Mouse (Mus musculus): ENCODE data around the gene H2-Q6. TPM values are rescaled to one million over a fixed set of nuclear protein-coding genes. Genes with fewer than 3 reads are reported as not detected.
"Not testable (repeated sequence)": the region's sequence is repeated elsewhere in the genome, so short reads cannot be mapped to it uniquely, and the experiment has no call there.

H2-Q6 gene
- polyA plus RNA-seq, 1 experiment from 2014 or later = 7.0 TPM

DNA sequence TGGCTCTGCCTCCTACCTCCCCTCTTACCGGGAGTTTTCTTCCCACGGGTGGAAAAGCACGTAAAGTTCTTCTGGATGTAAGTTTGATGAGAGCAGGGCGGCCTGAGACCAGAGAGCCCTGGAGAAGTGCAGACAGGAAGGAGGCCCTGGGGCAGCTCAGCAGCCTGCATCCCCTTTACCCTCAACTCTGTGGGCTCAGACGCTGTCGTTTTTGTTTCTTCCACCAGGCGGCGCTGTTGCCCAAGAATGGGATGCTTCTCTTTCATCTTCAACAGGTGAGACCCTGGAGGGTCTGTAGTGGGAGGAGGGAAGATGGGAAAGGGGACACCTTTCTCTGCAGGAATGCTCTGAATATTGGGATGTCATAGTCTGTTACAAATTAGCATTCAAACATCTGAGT is 41.0 kb downstream of the H2-Q6 start:
- not testable (repeated sequence) for ATAC-seq (replicated peaks; ENCODE audit: low FRiP score, low read depth); H3K9ac ChIP-seq (ENCODE audit: low read depth, low read length); H3K4me2 ChIP-seq (ENCODE audit: low read length); H3K9me3 ChIP-seq (replicated peaks; ENCODE audit: low read length); H3K36me3 ChIP-seq (ENCODE audit: insufficient read depth, low read length); H3K27ac ChIP-seq; H3K4me1 ChIP-seq (replicated peaks; ENCODE audit: insufficient read depth, low read length); H3K4me3 ChIP-seq (replicated peaks; ENCODE audit: low read depth, low read length)
- DNase-seq (ENCODE audit: low spot score) = peak; percentile 32
- peaks cover 17% of the 10 kb centered on the region for H3K27me3 ChIP-seq (ENCODE audit: insufficient read depth, low read length)
- 7% methylated on average over 8 of the region's 8 CpGs for WGBS
- TF ChIP-seq CTCF (IDR thresholded peaks at IDR 0.05; ENCODE audit: low read depth) = peak; percentile 83

DNA sequence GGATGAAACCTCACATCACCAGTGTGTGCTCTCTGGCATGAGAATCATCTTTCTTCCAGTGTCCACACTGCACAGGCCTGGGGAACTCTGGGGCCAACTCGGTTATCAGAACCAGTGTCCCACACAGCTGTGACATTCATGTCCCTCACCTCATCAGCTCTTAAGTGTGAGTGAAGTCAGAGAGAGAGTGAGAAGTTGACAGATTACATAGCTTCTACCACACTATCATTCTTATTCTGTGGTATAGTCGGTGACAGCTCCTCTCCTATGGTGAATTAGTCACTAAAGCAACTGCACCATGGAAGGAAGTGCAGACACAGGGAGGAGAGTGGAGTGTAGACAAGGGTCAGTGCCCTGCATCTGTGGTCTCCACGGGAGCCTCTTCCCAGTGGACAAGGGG is 44.3 kb downstream of the H2-Q6 start:
- H3K9ac ChIP-seq (ENCODE audit: low read depth, low read length); H3K4me3 ChIP-seq (replicated peaks; ENCODE audit: low read depth, low read length); DNase-seq (ENCODE audit: low spot score); H3K36me3 ChIP-seq (ENCODE audit: insufficient read depth, low read length); H3K9me3 ChIP-seq (replicated peaks; ENCODE audit: low read length); ATAC-seq (replicated peaks; ENCODE audit: low FRiP score, low read depth); H3K4me1 ChIP-seq (replicated peaks; ENCODE audit: insufficient read depth, low read length); H3K4me2 ChIP-seq (ENCODE audit: low read length); H3K27ac ChIP-seq: not testable (repeated sequence)
- WGBS = 63% methylated on average over 3 of the region's 3 CpGs
- H3K27me3 ChIP-seq (ENCODE audit: insufficient read depth, low read length) = peaks cover 20% of the 10 kb centered on the region

DNA sequence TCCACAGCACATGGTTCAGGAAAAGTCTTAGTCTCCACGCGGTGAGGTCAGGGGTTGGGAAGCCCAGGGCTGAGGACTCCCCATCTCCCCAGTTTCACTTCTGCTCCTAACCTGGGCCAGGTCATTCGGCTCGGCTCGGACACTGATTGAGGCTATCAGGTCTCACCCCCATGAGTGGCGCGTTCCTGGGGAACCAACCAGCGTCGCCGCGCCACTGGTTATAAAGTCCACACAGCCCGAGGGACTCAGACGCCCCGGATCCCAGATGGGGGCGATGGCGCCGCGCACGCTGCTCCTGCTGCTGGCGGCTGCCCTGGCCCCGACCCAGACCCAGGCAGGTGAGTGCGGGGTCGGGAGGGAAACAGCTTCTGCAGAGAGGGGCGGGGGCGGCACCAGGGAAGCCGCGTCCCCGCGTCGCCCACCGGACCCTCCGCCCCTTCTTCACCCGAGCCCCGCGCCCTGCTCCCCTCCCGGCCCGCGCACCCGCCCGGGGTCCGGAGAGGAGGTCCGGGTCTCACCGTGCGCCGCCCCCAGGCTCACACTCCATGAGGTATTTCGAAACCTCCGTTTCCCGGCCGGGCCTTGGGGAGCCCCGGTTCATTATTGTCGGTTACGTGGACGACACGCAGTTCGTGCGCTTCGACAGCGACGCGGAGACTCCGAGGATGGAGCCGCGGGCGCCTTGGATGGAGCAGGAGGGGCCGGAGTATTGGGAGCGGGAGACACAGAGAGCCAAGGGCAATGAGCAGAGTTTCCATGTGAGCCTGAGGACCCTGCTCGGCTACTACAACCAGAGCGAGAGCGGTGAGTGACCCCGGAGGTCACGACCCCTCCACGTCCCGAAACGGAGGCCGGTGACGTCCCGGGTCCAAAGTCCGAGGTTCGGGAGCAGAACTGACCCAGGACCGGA is 45.4 kb downstream of the H2-Q6 start, which contains the start of gene H2-Q10:
H2-Q10 (plus strand) TSS at position 248 of the 910 bp plus-strand sequence.
- H3K4me1 ChIP-seq (replicated peaks; ENCODE audit: insufficient read depth, low read length) = 0 out of 2 replicates have a peak, but pooled peaks cover 8% of the 10 kb centered on the region
- TF ChIP-seq CTCF (IDR thresholded peaks at IDR 0.05; ENCODE audit: low read depth) = no peak
- peaks cover 20% of the 10 kb centered on the region for H3K27me3 ChIP-seq (ENCODE audit: insufficient read depth, low read length)
- H3K27ac ChIP-seq = no peak within 1 kb of the TSS
- H3K4me3 ChIP-seq (replicated peaks; ENCODE audit: low read depth, low read length) = peak within 1 kb of the TSS; percentile 45
- H3K36me3 ChIP-seq (ENCODE audit: insufficient read depth, low read length) = no peaks in the 10 kb centered on the region
- DNase-seq (ENCODE audit: low spot score) = peak; percentile 10
- no peaks in the 10 kb centered on the region for H3K9me3 ChIP-seq (replicated peaks; ENCODE audit: low read length)
- H3K4me2 ChIP-seq (ENCODE audit: low read length) = peak within 1 kb of the TSS; percentile 92
- under 1% methylated on average over 78 of the region's 80 CpGs for WGBS
- peak within 1 kb of the TSS; percentile 42; the same call in 1 of the 2 replicates for H3K9ac ChIP-seq (ENCODE audit: low read depth, low read length)
- ATAC-seq (replicated peaks; ENCODE audit: low FRiP score, low read depth) = peak; percentile 40; the same call in 1 of the 2 replicates

Other genes with a start within 250 kb of the H2-Q6 start
- gene Aif1, start 248.8 kb upstream of the H2-Q6 start, polyA plus RNA-seq (2015; fragmentation: Nextera tagmentation; extraction: Ambion mirVana) = 13.1 and 14.8 TPM in 2 replicates
- gene Lst1, start 236.4 kb upstream of the H2-Q6 start, polyA plus RNA-seq (2015; fragmentation: Nextera tagmentation; extraction: Ambion mirVana) = 11.4 and 15.0 TPM in 2 replicates
- 0.98 and 1.0 TPM in 2 replicates for gene Ltb, start 230.4 kb upstream of the H2-Q6 start, polyA plus RNA-seq (2015; fragmentation: Nextera tagmentation; extraction: Ambion mirVana)
- gene Tnf, start 222.8 kb upstream of the H2-Q6 start, polyA plus RNA-seq (2015; fragmentation: Nextera tagmentation; extraction: Ambion mirVana) = 0.19 and 0.25 TPM in 2 replicates
- 0.15 TPM in 1 of 2 replicates, not detected in the other for gene Lta, start 219.5 kb upstream of the H2-Q6 start, polyA plus RNA-seq (2015; fragmentation: Nextera tagmentation; extraction: Ambion mirVana)
- 0.25 and 0.29 TPM in 2 replicates for gene Gm16181, start 204.0 kb upstream of the H2-Q6 start, polyA plus RNA-seq (2015; fragmentation: Nextera tagmentation; extraction: Ambion mirVana)
- gene Atp6v1g2, start 191.2 kb upstream of the H2-Q6 start, polyA plus RNA-seq (2015; fragmentation: Nextera tagmentation; extraction: Ambion mirVana) = 6.6 and 6.7 TPM in 2 replicates
- 11.7 and 14.5 TPM in 2 replicates for gene Nfkbil1, start 189.1 kb upstream of the H2-Q6 start, polyA plus RNA-seq (2015; fragmentation: Nextera tagmentation; extraction: Ambion mirVana)
- gene Ddx39b, start 183.1 kb upstream of the H2-Q6 start, polyA plus RNA-seq (2015; fragmentation: Nextera tagmentation; extraction: Ambion mirVana) = 303 and 329 TPM in 2 replicates
- gene H2-D1, start 162.1 kb upstream of the H2-Q6 start, polyA plus RNA-seq (2015; fragmentation: Nextera tagmentation; extraction: Ambion mirVana) = 111 and 125 TPM in 2 replicates
- not detected in 2 replicates for gene H2-Q1, start 104.4 kb upstream of the H2-Q6 start, polyA plus RNA-seq (2015; fragmentation: Nextera tagmentation; extraction: Ambion mirVana)
- gene H2-Q2, start 82.6 kb upstream of the H2-Q6 start, polyA plus RNA-seq (2015; fragmentation: Nextera tagmentation; extraction: Ambion mirVana) = 4.6 and 6.1 TPM in 2 replicates
- gene H2-Q4, start 45.2 kb upstream of the H2-Q6 start, polyA plus RNA-seq (2015; fragmentation: Nextera tagmentation; extraction: Ambion mirVana) = 6.1 and 6.8 TPM in 2 replicates
- gene H2-Q7, start 14.3 kb downstream of the H2-Q6 start, polyA plus RNA-seq (2015; fragmentation: Nextera tagmentation; extraction: Ambion mirVana) = 15.4 and 15.6 TPM in 2 replicates
- 1.1 and 1.4 TPM in 2 replicates for gene H2-Q10, start 45.2 kb downstream of the H2-Q6 start, polyA plus RNA-seq (2015; fragmentation: Nextera tagmentation; extraction: Ambion mirVana)
- not detected in 2 replicates for gene Pou5f1, start 81.2 kb downstream of the H2-Q6 start, polyA plus RNA-seq (2015; fragmentation: Nextera tagmentation; extraction: Ambion mirVana)
- 35.5 and 44.5 TPM in 2 replicates for gene Tcf19, start 92.0 kb downstream of the H2-Q6 start, polyA plus RNA-seq (2015; fragmentation: Nextera tagmentation; extraction: Ambion mirVana)
- 8.2 and 9.1 TPM in 2 replicates for gene Cchcr1, start 92.2 kb downstream of the H2-Q6 start, polyA plus RNA-seq (2015; fragmentation: Nextera tagmentation; extraction: Ambion mirVana)
- 0.14 and 0.17 TPM in 2 replicates for gene Psors1c2, start 108.4 kb downstream of the H2-Q6 start, polyA plus RNA-seq (2015; fragmentation: Nextera tagmentation; extraction: Ambion mirVana)
- 0.13 and 0.18 TPM in 2 replicates for gene Cdsn, start 127.3 kb downstream of the H2-Q6 start, polyA plus RNA-seq (2015; fragmentation: Nextera tagmentation; extraction: Ambion mirVana)
- gene 2300002M23Rik, start 142.6 kb downstream of the H2-Q6 start, polyA plus RNA-seq (2015; fragmentation: Nextera tagmentation; extraction: Ambion mirVana) = not detected in 2 replicates
- gene Sfta2, start 176.7 kb downstream of the H2-Q6 start, polyA plus RNA-seq (2015; fragmentation: Nextera tagmentation; extraction: Ambion mirVana) = 4.2 and 5.0 TPM in 2 replicates
- gene Gm9573, start 201.8 kb downstream of the H2-Q6 start, polyA plus RNA-seq (2015; fragmentation: Nextera tagmentation; extraction: Ambion mirVana) = not detected in 2 replicates
- 0.11 and 0.13 TPM in 2 replicates for gene Mucl3, start 218.8 kb downstream of the H2-Q6 start, polyA plus RNA-seq (2015; fragmentation: Nextera tagmentation; extraction: Ambion mirVana)
- 12.7 and 13.5 TPM in 2 replicates for gene Vars2, start 242.7 kb downstream of the H2-Q6 start, polyA plus RNA-seq (2015; fragmentation: Nextera tagmentation; extraction: Ambion mirVana)
- 35.6 and 36.5 TPM in 2 replicates for gene Gtf2h4, start 248.9 kb downstream of the H2-Q6 start, polyA plus RNA-seq (2015; fragmentation: Nextera tagmentation; extraction: Ambion mirVana)

All from kidney, postnatal 0 days (tissue).